Mouse (Mus musculus): ENCODE data around the gene Olfr1006.
A peak's percentile ranks its signal among the peaks of the same experiment; 100 is the strongest.

- TF ChIP-seq CTCF (IDR thresholded peaks at IDR 0.05; ENCODE audit: low read depth) (peak; percentile 72), EP300 (IDR thresholded peaks at IDR 0.05; ENCODE audit: low read depth) (no peak)
These were observed 47.2 kb upstream of the Olfr1006 start for GRCm38 (mm10) chr2:85725793-85726192.
